Mouse (Mus musculus) gastrocnemius, postnatal 14 days (tissue): ENCODE data around the gene Crybb3. TPM values are rescaled to one million over a fixed set of nuclear protein-coding genes. Genes with fewer than 3 reads are reported as not detected.

Experiments used
- total RNA-seq, 2 experiments: library from RNA; stranded (reverse); gene quantifications; 2 replicates each; pipeline ENCODE4 v1.2.3; 2021

The Crybb3 gene
- total RNA-seq, 2 experiments from 2014 or later, result 0.94 to 2.0 TPM

Other genes starting within 250 kb of the Crybb3 start
- 100 to 1,000 TPM; 409 to 424 TPM for gene Myo18b, start 185.2 kb downstream of the Crybb3 start, total RNA-seq
- gene Grk3, start 65.8 kb downstream of the Crybb3 start, total RNA-seq, result 1 to 10 TPM; 3.7 to 4.1 TPM
- not detected for gene Crybb2, start 11.5 kb downstream of the Crybb3 start, total RNA-seq
- gene 2900026A02Rik, start 139.7 kb upstream of the Crybb3 start, total RNA-seq, result 10 to 100 TPM; 29.2 to 35.1 TPM
- not detected for gene Tmem211, start 145.3 kb upstream of the Crybb3 start, total RNA-seq
- gene Sgsm1, start 229.2 kb upstream of the Crybb3 start, total RNA-seq, result under 1 TPM; 0.62 to 0.70 TPM